Mouse (Mus musculus): ENCODE results near the gene Slc13a5.

DNA sequence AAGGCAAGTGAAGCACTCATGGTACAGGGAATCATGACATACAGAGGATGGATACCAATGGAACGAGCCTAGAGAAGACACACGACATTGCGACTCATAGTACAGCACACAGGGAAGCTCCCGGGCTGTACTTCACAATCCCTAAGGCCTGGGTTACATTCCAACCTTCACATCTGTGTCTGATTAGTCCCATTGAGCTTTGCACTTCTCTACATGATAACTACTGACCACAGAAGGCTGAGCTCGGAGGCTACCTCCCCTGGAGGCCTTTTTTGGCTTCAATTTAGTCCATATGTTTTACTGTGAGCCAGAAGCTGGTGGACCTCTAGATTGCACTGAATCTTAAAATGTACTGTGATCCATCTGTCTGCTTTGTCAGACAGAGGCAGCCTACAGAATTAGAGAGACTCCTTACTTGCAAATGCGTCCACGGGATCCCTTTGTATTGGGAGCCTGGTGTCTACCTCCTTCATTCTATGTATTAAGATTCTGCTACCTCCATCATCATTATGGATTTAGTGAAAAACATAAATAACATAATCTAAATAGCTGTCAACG lies 21.7 kb downstream of the Slc13a5 start:
- TF ChIP-seq CHD2 (IDR thresholded peaks at IDR 0.05; ENCODE audit: low read length) (no peak), ZKSCAN1 (IDR thresholded peaks at IDR 0.05; ENCODE audit: low read depth, low read length) (no peak), POLR2A (IDR thresholded peaks at IDR 0.05; ENCODE audit: control insufficient read depth in 1 of 2, insufficient read depth in 1 of 2, low read depth in 1 of 2, low read length in 2 of 2, poor library complexity in 1 of 2) (no peak), SIN3A (IDR thresholded peaks at IDR 0.05; ENCODE audit: low read length) (no peak), CTCF (IDR thresholded peaks at IDR 0.05 in 2 of 3, conservative IDR thresholded peaks at IDR 0.05 in 1 of 3; ENCODE audit: control insufficient read depth in 1 of 3, insufficient read depth in 1 of 3, low read depth in 2 of 3, low read length in 3 of 3, poor library complexity in 1 of 3, severe bottlenecking in 1 of 3) (no peak), MEF2A (IDR thresholded peaks at IDR 0.05; ENCODE audit: extremely low read depth, insufficient replicate concordance, low read depth, low read length, poor library complexity, severe bottlenecking) (no peak), SMC3 (IDR thresholded peaks at IDR 0.05; ENCODE audit: low read depth, low read length) (no peak)

Measured in MEL (cell line).